Mouse (Mus musculus): Measurements from ENCODE around the gene Smok3a.
"Not testable (repeated sequence)": the region's sequence is repeated elsewhere in the genome, so short reads cannot be mapped to it uniquely, and the experiment has no call there.

DNA sequence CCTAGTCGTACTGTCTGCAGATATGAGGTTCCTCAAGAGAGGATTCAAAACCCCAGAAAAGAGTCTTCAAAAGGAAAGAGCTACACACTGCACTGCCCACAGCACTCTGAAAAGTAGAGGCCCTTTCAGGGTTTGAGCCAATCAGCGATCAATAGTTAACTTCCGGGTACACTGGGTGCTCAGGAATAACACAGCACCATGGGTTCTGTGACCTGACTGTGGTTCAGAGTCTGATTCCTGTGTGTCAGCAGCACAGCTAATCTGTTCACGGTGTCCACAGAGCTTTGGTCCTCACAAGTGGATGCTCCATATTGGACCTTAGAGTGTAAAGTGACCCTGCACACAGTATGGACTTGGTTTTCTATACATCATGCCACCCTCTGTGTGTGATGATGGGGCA is 1.5 kb upstream of the Smok3a start:
- not testable (repeated sequence) for TF ChIP-seq CTCF, POLR2A (IDR thresholded peaks at IDR 0.05; ENCODE audit: insufficient read depth, low read depth, low read length)
